Mouse (Mus musculus) embryonic facial prominence, embryonic 15.5 days (tissue): ENCODE data around the gene Gm42791. TPM values are rescaled to one million over a fixed set of nuclear protein-coding genes. Genes with fewer than 3 reads are reported as not detected.
A peak's percentile ranks its signal among the peaks of the same experiment; 100 is the strongest.

Experiments
- ATAC-seq: fragments of 200-750 bp; cut with Nextera tagmentation; 2 replicates; pipeline ENCODE4 v1.8.0; 2017; ENCODE audit warnings: low read depth, moderate TSS enrichment; ENCODE audit not compliant: insufficient number of reproducible peaks, low FRiP score, low TSS enrichment
- H3K27ac ChIP-seq: fragments of 300-500 bp; sonication (generic); replicated peaks from 2 replicates; pipeline ENCODE4 v1.5.1; 2015; ENCODE audit warnings: mild to moderate bottlenecking, inconsistent platforms
- H3K27me3 ChIP-seq: fragments of 300-500 bp; sonication (generic); 2 replicates; pipeline ENCODE4 v1.6.1; 2015; ENCODE audit warnings: inconsistent platforms
- H3K36me3 ChIP-seq: fragments of 300-500 bp; sonication (generic); 2 replicates; pipeline ENCODE4 v1.6.1; 2015; ENCODE audit warnings: mild to moderate bottlenecking, inconsistent platforms
- H3K4me1 ChIP-seq: fragments of 300-500 bp; sonication (generic); 2 replicates; pipeline ENCODE4 v1.6.1; 2015; ENCODE audit warnings: inconsistent platforms
- H3K4me2 ChIP-seq: fragments of 300-500 bp; sonication (generic); replicated peaks from 2 replicates; pipeline ENCODE4 v1.6.1; 2015; ENCODE audit warnings: mild to moderate bottlenecking, inconsistent platforms
- H3K4me3 ChIP-seq: fragments of 300-500 bp; sonication (generic); replicated peaks from 2 replicates; pipeline ENCODE4 v1.5.1; 2015; ENCODE audit warnings: mild to moderate bottlenecking, inconsistent platforms
- H3K9ac ChIP-seq: fragments of 300-500 bp; sonication (generic); 2 replicates; pipeline ENCODE4 v1.6.1; 2015; ENCODE audit warnings: inconsistent platforms
- H3K9me3 ChIP-seq: fragments of 300-500 bp; sonication (generic); replicated peaks from 2 replicates; pipeline ENCODE4 v1.6.1; 2016; ENCODE audit warnings: inconsistent platforms
- WGBS: fragments of 180-500 bp; shearing (Covaris S2); methylation state at CpG from one replicate; pipeline ENCODE4 v1.1.7; 2015; 5-methylcytosine and 5-hydroxymethylcytosine counted together
- polyA plus RNA-seq: library from polyadenylated mRNA; unstranded; fragments of >200 nt; fragmentation: Nextera tagmentation; extraction: Ambion mirVana; gene quantifications from 2 replicates; pipeline ENCODE4 v1.2.1, GENCODE M21; 2015

Gene Gm42791
- polyA plus RNA-seq = 1.6 and 2.3 TPM in 2 replicates

- Histone ChIP-seq H3K4me1 (peaks cover 32% of the 10 kb centered on the region), H3K27ac (peak within 1 kb of the TSS; percentile 95), H3K9ac (peak within 1 kb of the TSS; percentile 33), H3K4me3 (peak within 1 kb of the TSS; percentile 50), H3K9me3 (no peaks in the 10 kb centered on the region), H3K4me2 (peak within 1 kb of the TSS; percentile 69), H3K36me3 (peaks cover 12% of the 10 kb centered on the region), H3K27me3 (no peaks in the 10 kb centered on the region)
- peak; percentile 82 for ATAC-seq
- 2% methylated on average over 33 of the region's 33 CpGs for WGBS
These were observed at the start of gene Gm42791 for GRCm38 (mm10) chr5:148994706-148995414. Gene Gm42791 (minus strand): TSS chr5:148995147.

- 86% methylated on average over 4 of the region's 4 CpGs for whole genome bisulfite sequencing
- no peak for ATAC-seq
These were observed 49.1 kb upstream of the Gm42791 start for GRCm38 (mm10) chr5:149044067-149044466.

GRCm38 (mm10) chr5:149043240-149043639, 48.3 kb upstream of the Gm42791 start:
- Histone ChIP-seq H3K4me2 (no peak overlapping the region), H3K9me3 (no peaks in the 10 kb centered on the region), H3K4me1 (no peaks in the 10 kb centered on the region), H3K9ac (no peak overlapping the region), H3K27ac (no peak overlapping the region), H3K27me3 (no peaks in the 10 kb centered on the region), H3K36me3 (peaks cover 18% of the 10 kb centered on the region), H3K4me3 (no peak overlapping the region)
- no peak for ATAC-seq
- 78% methylated on average over 6 of the region's 6 CpGs for WGBS

More at GRCm38 (mm10) chr5:149044067-149044466, 49.1 kb upstream of the Gm42791 start:
- no peak overlapping the region for H3K27ac ChIP-seq
- peaks cover 18% of the 10 kb centered on the region for H3K36me3 ChIP-seq
- no peak overlapping the region for H3K4me3 ChIP-seq
- H3K4me2 ChIP-seq = no peak overlapping the region
- no peaks in the 10 kb centered on the region for H3K27me3 ChIP-seq
- no peaks in the 10 kb centered on the region for H3K9me3 ChIP-seq
- no peaks in the 10 kb centered on the region for H3K4me1 ChIP-seq
- no peak overlapping the region for H3K9ac ChIP-seq

- no peak for ATAC-seq
- Histone ChIP-seq H3K4me2 (no peak overlapping the region), H3K27me3 (no peaks in the 10 kb centered on the region), H3K4me3 (no peak overlapping the region), H3K9ac (no peak overlapping the region), H3K27ac (no peak overlapping the region), H3K4me1 (no peaks in the 10 kb centered on the region), H3K9me3 (no peaks in the 10 kb centered on the region; the same call in 1 of the 2 replicates), H3K36me3 (no peaks in the 10 kb centered on the region)
- 86% methylated on average over 5 of the region's 5 CpGs for WGBS
These were observed 44.9 kb upstream of the Gm42791 start for GRCm38 (mm10) chr5:149039825-149040224.

GRCm38 (mm10) chr5:149037729-149038128, 42.8 kb upstream of the Gm42791 start:
- 9% methylated on average over 10 of the region's 10 CpGs for WGBS
- Histone ChIP-seq H3K4me3 (no peak overlapping the region), H3K27me3 (no peaks in the 10 kb centered on the region), H3K36me3 (no peaks in the 10 kb centered on the region), H3K4me2 (peak overlapping the region; percentile 27), H3K9me3 (no peaks in the 10 kb centered on the region; the same call in 1 of the 2 replicates), H3K9ac (no peak overlapping the region), H3K27ac (peak overlapping the region; percentile 39; the same call in 1 of the 2 replicates), H3K4me1 (no peaks in the 10 kb centered on the region)
- no peak for ATAC-seq

- no peak overlapping the region for H3K9ac ChIP-seq
- no peak overlapping the region for H3K4me3 ChIP-seq
- H3K9me3 ChIP-seq = no peaks in the 10 kb centered on the region; the same call in 1 of the 2 replicates
- 89% methylated on average over 3 of the region's 3 CpGs for WGBS
- no peak overlapping the region; the same call in 1 of the 2 replicates for H3K27ac ChIP-seq
- H3K4me2 ChIP-seq = no peak overlapping the region
- H3K36me3 ChIP-seq = no peaks in the 10 kb centered on the region
- no peak for ATAC-seq
- no peaks in the 10 kb centered on the region for H3K27me3 ChIP-seq
- H3K4me1 ChIP-seq = 0 out of 2 replicates have a peak, but pooled peaks cover 3% of the 10 kb centered on the region
These were observed 42.0 kb upstream of the Gm42791 start for GRCm38 (mm10) chr5:149036920-149037319.

- Histone ChIP-seq H3K27ac (no peak overlapping the region), H3K36me3 (no peaks in the 10 kb centered on the region), H3K9me3 (no peaks in the 10 kb centered on the region; the same call in 1 of the 2 replicates), H3K4me2 (no peak overlapping the region), H3K9ac (no peak overlapping the region), H3K27me3 (no peaks in the 10 kb centered on the region), H3K4me3 (no peak overlapping the region), H3K4me1 (peaks cover 16% of the 10 kb centered on the region)
- ATAC-seq = no peak
- WGBS = 93% methylated on average over 4 of the region's 4 CpGs
These were observed 37.5 kb upstream of the Gm42791 start for GRCm38 (mm10) chr5:149032438-149032837.

- peaks cover 16% of the 10 kb centered on the region for H3K4me1 ChIP-seq
- H3K27ac ChIP-seq = peak overlapping the region; percentile 93
- H3K9ac ChIP-seq = peak overlapping the region; percentile 37
- no peaks in the 10 kb centered on the region for H3K27me3 ChIP-seq
- H3K4me3 ChIP-seq = peak overlapping the region; percentile 42
- peak overlapping the region; percentile 69 for H3K4me2 ChIP-seq
- H3K36me3 ChIP-seq = no peaks in the 10 kb centered on the region
- peak; percentile 82 for ATAC-seq
- no peaks in the 10 kb centered on the region; the same call in 1 of the 2 replicates for H3K9me3 ChIP-seq
- WGBS = 3% methylated on average over 30 of the region's 30 CpGs
These were observed 36.3 kb upstream of the Gm42791 start for GRCm38 (mm10) chr5:149031199-149031750.

GRCm38 (mm10) chr5:149030103-149030502, 35.2 kb upstream of the Gm42791 start:
- Histone ChIP-seq H3K9ac (no peak overlapping the region), H3K36me3 (no peaks in the 10 kb centered on the region), H3K4me1 (peaks cover 16% of the 10 kb centered on the region), H3K4me2 (no peak overlapping the region), H3K4me3 (no peak overlapping the region), H3K9me3 (no peaks in the 10 kb centered on the region), H3K27ac (no peak overlapping the region), H3K27me3 (no peaks in the 10 kb centered on the region)
- WGBS = 43% methylated on average over 2 of the region's 2 CpGs
- ATAC-seq = 0 out of 2 replicates have a peak, but pooled peaks have one; percentile 32

- Histone ChIP-seq H3K4me1 (peaks cover 16% of the 10 kb centered on the region), H3K27me3 (no peaks in the 10 kb centered on the region), H3K4me2 (no peak overlapping the region), H3K27ac (no peak overlapping the region), H3K9me3 (no peaks in the 10 kb centered on the region), H3K4me3 (no peak overlapping the region), H3K36me3 (no peaks in the 10 kb centered on the region), H3K9ac (no peak overlapping the region)
- ATAC-seq = no peak
- 76% methylated on average over 5 of the region's 5 CpGs for WGBS
These were observed 33.4 kb upstream of the Gm42791 start for GRCm38 (mm10) chr5:149028394-149028793.

- Histone ChIP-seq H3K4me1 (peaks cover 16% of the 10 kb centered on the region), H3K9me3 (no peaks in the 10 kb centered on the region)
These were observed 32.4 kb upstream of the Gm42791 start for GRCm38 (mm10) chr5:149027389-149027788.

More at GRCm38 (mm10) chr5:149027389-149027788, 32.4 kb upstream of the Gm42791 start:
- H3K4me3 ChIP-seq = no peak overlapping the region
- no peak overlapping the region for H3K27ac ChIP-seq
- no peak overlapping the region for H3K9ac ChIP-seq
- H3K36me3 ChIP-seq = no peaks in the 10 kb centered on the region
- ATAC-seq = no peak
- H3K4me2 ChIP-seq = no peak overlapping the region
- 76% methylated on average over 8 of the region's 8 CpGs for WGBS
- H3K27me3 ChIP-seq = no peaks in the 10 kb centered on the region
